Mouse (Mus musculus) 416B (cell line): ENCODE results near the gene Fggy.

Source experiments
- DNase-seq: peaks from one replicate; pipeline ENCODE4 v3.0.0; 2011; ENCODE audit warnings: low read depth

Gene Fggy

DNA sequence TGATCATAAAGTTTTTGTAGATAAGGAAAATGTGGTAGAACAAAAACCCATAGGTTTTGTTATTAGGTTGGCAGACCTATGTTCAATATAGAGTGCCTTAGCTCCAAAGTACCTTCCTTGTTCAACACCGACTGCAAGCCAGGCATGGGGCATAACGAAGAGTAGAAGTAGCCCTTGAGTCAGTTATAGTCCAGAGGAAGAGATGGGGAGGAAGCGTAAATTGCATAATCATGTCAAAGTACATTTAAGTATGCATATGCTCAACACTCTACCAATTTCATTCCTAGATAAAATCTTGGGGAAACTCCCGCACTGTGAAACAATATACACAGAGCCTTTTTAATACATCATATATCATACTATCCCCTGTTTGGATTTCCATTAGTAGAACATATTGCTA, 221.2 kb downstream of the Fggy start:
- DNase-seq: peak; percentile 12

DNA sequence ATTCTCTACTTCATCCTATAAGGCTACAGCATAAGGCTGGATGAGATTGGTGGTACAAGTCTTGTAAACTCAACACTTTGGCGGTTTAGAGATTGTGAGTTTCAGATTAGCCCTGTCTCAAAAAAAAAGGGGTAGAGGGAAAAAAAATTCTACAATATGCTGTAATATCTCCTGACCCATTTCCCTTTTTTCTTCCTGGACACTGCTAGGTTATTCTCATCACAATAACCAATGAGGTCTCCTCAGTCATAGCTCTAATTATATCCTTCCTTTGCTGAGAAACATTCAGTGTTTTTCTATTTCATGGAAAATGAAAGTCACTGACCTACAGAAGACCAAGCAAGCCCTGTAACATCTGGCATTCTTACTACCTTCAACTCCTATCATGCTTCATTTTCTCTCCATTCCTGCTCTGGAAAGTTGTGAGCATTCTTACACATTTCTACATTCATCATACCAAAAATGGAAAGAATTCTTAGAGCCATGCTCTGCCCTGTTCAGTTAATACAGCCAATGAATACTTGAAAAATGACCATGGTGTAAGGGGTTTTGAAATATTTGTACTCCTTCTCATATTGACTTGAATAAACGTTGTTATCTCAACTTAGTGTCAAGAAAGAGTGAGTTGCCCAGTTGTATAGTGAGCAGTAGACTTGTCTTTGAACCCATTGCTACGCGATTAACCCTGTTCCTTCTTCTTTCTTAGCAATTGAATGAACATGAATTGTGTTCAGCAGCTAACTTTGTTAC, 227.0 kb downstream of the Fggy start:
- DNase-seq: no peak

DNA sequence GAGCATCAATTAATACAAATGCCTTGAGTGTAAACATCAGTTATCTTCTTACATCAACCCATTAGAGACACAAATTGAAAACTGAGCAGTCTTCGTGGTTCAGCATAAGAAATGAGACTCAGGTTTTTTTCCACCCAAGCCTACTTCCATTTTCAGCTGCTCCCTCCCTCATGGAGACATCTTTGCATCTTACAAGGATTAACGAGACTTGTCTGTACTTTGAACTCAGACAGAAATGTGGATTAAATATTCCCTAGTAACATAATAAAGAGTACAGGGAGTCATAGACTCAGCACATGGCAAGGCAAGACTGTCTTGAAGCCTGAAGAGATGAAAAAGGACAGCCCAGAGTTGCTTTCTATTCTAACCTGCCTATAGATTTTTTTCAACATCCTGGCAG, 230.3 kb downstream of the Fggy start:
- no peak for DNase-seq

DNA sequence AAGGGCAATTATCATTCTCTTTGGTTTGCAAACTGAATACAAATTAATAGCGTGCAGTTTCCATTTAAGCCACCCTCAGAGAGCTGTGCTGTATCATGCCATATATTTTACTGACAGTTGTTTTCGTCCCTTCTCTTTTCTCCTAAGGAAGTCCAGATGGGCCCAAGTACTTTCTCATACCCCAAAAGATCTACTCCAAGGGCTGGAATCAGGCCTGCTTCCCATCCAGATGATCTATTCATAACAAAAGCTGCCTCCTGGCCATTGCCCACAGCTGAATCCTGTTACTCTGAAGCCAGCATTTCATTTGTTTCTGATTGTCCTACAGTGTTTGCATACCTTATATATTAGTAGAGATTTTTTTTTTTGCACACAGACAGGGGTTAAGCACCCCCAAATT, 231.6 kb downstream of the Fggy start:
- no peak for DNase-seq

DNA sequence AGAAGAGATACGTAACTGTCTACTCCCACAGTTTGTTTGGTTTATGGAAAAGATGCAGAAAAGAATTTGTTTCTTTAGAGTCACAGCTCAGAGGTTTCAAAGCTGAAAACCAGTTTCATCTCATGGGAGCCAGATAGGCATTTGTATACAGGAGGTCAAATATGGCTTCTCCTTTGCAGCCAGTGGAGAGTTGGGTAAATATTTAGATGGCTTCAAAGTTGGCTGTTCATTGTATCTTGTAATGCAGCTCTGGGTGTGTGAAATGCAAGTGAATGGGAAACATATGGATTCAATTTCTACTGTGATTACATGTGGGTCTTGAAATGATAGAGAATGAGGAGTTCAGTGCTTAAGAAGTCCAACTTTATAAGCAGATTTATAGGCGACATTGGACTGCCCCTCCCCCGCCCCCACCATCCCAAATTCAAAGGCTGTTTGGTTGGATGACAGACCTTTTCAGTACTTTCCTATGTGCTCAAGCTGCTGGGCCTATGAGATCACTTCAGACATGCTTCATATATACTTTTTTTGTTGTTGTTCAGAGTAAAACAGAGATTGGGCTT, 234.7 kb downstream of the Fggy start:
- DNase-seq: no peak

DNA sequence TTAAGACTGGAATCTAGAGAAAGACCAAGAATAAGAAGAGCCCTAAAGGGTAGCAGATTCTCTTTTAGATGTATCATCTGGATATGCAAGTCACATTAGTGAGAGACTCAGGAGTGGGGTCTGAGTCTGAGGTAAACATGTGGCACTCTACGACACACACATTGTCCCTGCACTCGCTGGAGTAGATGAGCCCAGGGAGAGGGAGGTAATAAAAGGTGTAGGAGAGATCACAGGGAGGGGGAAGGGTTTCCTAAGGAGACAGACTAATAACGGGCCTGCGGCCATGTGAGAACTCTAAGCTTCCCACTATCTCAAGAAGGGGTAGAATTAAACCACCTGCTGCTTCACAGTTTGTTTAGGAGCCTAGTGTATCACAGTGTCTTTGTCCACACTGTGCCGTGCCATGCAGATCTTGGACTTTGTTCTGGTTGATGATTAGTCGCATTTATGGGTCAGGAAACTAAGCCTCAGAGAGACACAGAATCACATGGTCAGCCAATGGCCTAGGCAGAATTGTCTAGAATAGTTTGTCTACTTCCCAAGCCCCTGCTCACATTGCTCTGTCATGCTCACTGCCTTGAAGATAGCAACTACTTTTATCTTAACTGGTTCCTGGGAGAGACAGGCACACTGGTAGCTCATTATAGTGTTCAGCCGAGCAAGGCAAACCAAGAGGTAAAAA, 236.5 kb downstream of the Fggy start:
- no peak for DNase-seq

DNA sequence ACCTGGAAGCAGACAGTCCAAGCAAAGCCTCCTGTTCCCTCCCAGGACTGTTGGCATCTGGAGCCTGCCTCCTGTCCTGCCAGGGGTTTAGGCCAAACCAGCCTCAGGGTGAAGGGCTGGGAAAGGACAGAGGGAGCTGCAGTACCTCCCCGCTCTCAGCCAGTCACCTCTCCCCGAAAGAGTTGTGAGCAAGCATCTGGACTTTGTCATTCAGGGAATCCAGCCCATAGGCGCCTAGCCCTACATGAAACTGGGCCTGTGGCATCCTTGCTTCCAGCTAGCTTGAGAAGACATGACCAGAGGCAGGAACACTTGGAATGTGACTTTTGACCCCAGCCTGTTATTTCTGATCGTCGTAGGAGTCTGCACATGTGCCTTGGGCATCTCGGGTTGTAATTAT, 237.3 kb downstream of the Fggy start:
- no peak for DNase-seq

DNA sequence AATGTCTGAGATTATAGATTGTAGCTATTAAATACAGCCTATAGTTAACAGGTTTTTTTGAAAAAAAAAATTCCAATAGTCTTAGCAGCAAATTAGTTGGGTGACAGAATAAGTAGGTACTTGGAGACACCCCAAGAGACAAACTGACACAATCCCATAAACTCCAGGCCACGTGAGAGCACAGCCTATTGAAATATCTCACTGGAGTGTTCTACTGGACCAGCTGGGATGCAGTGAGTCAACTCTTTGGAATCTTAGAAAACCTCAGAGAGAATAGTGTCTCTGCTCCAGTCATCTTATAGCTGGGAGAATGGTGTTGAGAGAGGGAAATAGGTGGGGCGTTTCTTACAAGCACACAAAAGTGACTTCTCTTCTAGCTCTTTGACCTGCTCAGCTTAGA, 238.0 kb downstream of the Fggy start:
- DNase-seq: no peak

DNA sequence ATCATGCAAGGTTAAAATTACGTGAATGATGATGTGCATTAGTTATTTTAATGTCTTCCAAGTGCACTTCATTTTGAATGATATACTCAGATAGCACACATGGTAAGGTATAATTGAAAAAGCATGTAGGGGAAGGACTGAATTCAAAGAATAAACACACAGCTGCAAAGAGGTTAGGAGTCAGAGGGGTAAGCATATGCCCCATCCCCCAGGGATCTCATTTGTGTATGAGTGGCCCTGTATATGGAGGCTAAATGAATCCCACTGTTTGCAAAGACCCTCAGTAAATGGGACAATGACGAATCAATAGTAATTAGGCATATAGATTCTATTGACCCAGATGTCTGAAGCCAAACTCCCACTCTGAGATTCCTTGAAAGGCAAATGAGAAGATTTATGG, 262.3 kb downstream of the Fggy start:
- DNase-seq: no peak

DNA sequence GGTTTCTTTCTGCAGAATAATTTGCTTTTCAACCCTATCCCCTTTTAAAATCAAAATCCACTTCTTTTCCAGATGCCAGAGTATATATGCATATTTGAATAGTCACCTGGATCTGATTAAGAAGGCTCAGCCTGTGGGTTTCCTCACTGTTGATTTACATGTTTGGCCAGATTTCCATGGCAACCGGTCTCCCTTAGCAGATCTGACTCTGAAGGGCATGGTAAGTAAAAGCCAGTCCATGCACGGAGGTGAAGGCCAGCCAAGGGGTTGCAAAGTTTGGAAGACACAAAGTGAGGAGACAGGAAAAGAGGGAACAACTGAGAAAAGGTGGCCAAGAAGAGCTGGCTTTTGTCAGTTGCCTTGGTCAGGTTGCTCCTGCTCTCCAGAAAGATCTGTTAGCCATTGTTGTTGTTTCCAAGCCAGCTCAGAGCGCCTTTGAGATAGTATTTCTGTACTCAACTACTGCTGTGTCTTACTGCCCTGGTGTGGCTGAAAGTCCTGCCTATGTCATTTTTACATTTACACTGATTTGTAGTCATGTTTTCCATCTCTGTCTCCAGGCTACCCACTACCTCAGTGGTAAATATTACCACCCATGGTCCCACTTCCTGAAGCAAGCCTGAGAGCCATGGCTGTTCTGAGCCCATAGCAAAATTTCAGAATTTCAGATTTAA, 264.7 kb downstream of the Fggy start:
- DNase-seq: no peak

DNA sequence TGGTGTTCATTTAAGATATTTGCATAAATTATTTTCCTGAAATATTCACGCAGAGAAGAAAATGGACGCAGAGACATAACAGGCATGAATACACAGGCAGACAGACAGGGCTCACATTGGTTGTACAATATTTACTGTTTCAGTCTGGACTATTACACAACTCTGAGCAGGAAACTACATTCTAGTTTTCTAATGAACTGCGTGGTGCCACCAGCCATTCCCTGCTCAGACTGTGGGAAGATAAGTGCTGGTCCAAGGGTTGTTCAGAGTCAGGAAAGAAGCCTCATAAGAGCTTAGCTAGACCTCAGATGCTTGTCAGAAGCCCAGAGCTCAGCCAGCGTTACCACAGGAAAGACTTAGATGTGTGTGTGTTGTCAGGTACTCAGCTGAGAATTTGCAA, 270.9 kb downstream of the Fggy start:
- no peak for DNase-seq

DNA sequence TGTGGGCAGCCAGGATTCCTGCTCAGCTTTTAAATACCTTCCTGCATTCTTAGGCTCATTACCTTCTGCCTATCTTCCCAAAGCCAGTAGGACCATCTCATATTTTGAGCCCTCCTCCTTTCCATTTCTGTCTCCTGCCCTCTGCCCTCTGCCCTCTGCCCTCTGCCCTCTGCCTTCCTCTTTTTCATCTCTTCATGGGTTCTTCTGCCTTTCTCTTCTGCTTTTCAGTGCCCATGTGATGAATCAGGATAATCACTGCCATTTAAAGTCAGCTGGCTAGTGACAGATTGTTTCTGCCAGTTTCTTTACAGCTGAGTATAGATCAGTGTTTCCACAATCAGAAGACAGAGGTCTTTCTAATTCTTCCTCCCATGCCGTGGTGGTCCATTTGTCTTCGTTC, 273.0 kb downstream of the Fggy start:
- no peak for DNase-seq

DNA sequence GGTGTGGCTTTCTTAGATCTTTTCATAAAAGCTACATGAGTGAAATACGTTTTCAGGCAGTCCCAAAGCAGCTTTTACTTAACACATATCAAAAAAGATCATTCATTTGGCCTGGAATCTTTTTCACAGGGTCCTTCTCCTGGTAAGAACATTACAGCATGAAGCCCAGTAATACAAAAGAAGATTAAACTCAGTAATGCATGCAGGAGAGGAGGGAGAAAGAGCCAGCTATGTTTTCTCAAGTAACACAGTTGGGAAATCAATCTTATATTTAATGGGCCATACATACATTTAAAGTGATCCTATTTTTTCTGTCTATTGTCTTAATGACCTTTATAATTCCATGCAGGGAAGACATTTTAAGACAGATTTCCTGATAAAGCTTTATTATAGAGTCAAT, 282.6 kb downstream of the Fggy start:
- DNase-seq: no peak

DNA sequence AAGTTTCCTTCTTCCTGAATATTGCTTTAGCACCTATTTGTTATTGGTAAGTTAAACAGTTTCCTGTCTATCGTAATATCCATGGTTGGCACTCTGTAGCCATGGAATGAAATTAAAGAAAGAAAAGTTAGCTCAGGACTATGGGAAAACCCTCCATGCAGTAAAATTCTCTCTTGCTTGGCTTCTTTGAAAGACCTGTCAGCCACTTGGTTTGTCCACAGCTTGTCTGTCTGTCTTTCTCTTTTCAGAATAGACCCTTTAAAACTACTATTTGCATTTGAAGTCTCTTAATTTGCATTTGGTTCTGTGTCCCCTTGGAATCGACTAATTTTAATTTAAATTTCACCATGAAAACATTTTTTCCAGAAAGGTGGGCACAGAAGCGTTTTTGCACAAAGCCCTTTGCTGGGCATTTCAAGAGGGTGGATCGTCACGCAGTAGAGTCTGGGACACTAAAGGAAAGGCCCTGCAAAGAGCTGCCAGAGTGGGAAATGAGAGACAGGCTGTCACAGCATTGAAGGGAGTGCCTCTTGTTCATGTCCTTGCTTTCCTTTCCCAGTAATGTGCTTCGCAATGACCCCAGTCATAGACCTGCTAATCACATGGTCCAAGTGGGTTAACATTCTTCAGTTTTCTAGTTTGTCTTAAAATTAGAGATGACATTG, 283.2 kb downstream of the Fggy start:
- no peak for DNase-seq

DNA sequence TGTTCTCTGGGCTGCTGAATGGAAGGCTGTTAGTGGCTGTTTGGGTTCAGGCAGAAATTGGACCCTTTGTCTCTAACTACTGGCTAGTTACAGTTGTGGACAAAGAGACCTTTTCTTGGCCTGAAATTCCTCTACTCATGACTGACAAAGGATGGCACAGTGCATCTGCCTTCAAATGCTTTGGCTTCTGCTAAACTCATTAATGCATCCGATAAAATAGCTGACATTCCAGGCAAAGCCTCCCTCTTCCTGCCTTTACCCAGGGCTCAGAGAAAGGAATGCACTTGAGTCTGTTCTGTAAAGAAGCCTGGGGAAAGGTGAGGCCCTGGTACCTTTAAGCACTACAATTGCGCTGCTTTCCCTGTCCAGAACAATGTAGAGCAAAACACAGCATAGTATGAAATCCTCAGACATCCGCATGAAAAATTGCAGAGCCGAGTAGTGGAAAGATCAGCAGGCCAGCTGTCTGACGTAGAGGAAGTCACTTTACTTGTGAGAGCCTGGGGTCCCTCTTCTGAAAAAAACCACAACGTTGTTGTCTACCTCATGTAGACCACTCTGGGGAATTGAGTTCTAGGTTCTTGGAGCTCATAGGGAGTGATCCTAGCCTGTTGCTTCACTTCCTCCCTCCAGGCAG, 288.8 kb downstream of the Fggy start:
- no peak for DNase-seq

DNA sequence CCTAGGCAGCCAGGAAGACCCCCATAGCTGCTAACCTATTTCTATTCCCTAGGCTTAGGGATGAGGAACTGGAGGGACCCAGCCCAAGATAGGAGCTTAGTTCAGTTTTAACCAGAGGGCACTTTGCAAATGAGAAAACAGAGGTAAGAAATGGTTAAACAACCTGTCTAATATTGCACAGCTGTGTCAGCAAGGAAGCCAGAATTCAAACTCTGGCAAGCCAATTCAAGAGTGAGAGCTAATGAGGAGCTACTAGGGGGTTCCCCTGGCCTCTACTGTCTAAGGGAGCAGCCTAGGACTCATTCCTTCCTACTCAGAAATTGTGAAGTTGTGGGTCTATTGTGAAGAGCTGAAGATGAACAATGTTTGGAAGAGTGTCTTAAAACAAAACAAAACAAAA, 289.9 kb downstream of the Fggy start:
- DNase-seq: no peak

DNA sequence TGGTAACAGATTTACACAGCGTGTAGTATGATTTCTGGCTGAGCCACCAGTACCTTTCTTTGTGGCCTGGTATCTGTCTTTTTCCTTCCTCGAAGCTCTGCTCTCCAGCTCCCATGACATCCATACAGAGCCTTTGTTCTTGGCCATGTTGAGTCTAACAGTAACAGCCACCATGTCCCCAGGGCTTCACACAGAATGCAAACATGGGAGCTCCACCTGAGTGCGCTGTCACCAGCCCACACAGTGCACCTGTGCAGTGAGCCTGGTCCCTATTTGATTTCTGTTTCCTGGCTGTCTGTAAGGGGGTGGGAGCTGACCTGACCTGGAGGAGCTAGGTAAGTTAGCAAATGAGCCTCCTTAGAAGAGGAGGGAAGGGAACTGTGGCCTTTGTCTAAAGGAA, 290.4 kb downstream of the Fggy start:
- no peak for DNase-seq

DNA sequence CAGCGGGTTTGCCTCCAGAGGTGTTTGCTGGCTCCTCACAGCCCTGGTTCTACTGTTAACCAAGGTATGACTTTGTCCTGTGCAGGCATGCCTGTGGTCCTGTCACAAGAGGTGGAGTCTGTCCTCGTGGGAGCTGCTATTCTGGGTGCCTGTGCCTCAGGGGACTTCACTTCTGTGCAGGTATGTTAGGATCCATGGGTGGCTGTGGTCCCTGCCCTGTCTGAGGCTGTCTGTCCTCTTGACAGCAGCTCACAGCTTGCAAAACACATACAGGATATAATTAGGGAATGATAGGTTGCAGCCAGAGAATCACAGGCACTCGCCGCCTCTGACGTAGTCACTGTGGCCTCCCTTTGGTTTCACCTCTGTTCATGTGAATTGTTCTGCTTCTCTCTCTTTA, 292.2 kb downstream of the Fggy start:
- no peak for DNase-seq

DNA sequence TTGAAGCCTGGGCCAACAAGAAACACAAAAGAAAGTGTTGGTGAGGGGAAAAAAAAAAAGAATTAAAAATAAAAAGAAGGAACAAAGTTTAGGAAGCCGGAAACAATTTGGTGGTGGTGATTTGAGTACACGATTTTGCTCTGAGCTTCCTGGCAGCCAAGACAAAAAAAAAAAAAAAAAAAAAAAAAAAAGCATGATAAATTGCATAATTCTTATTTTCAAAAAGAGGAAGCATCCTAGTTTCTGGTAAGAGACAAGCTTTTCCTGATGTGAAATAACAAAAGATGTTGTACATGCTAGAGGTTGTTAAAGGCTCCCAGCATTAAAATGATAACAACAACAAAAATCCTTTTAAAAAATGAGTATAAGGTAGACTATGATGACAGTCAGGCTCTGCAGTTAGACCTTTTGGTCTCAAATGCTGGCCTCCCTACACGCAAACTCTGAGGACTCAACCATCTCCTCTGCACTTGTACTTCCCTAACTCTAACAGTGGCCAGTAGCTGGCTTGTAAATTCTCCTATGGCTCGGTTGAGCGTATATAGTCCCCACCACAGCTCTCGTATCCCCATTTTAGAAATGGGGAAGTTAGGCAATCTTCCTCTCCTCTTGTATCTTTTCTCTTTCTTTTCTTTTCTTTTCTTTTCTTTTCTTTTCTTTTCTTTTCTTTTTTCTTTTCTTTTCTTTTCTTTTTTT, 292.9 kb downstream of the Fggy start:
- DNase-seq: peak; percentile 67

DNA sequence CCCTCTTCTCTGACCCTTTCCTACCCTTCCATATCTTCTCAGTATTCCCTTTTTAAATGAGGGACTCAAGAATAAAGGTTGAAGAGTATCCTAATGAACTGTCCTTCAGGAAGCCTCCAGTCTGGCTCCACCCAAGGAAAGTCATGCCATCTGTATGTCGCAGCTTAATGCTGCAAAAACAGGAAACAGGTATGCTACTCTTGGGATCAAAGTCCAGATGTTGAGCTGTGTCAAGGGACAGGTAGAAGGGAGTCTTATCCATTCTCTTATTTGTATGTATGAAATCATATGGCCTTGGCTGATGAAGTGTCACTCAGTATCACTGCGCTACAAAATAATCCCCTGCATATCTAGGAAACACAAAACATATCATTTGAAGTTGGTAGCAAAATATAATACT, 294.9 kb downstream of the Fggy start:
- DNase-seq: no peak

DNA sequence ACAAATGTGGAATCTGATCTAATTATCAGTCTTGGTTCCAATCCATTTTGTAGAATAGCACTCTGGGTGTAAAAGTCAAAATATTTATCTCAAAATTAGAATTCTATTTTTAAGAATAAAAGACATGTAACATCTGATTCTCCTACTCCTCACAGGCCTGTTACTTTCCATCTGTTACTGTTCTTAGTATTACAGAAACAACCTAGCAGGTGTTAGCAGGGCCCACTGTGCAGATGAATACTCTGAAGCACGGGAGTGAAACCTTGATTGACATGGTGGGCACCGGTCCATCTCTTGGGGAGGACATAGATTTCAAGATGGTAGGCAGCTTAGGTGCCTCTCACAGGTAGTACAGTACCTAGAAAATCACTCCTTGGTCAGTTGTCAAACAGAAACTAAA, 298.7 kb downstream of the Fggy start:
- no peak for DNase-seq

DNA sequence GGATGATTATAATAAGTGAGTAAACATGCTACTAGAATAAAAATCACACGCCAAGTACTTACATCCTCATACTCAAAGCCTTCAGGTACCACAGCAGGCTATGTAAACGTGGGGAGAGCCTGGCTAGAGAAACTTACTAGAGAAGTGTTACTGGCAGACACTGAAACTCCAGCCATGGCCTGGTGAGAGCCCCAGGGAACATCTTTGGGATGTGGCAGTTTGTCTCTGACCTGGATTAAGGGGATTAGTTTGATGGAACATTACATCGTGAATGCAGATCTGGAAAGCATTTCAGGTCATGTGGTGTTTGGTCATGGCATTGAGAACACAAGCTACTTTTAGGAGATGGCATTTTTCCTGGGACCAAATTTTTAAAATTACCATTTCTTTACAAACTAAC, 303.3 kb downstream of the Fggy start:
- DNase-seq: no peak
